Mouse (Mus musculus) spleen, adult 18-20 months (tissue): ENCODE results near the gene Fev.

Source experiments
- DNase-seq, 2 experiments: peaks; one replicate each; pipeline ENCODE4 v3.0.0; 2022; ENCODE audit warnings: mixed read lengths in 2 of 2

Gene Fev

DNA sequence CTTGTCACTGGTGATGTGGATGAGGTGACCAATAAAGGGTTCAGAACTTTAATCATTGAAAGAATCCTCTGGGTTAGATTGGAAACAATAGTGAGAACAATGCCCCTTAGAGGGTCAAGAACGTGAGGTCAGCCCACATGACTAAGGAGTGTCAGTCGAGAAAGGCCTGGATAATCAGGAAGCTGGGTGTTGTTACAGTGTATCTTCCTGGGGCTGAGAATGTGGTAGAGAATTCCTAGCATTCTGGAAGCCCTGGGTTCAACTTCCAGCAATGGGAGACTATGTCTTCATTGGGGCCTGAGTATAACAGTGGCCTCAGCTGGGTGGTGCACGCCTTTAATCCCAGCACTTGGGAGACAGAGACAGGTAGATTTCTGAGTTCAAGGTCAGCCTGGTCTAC lies 8.0 kb downstream of the Fev start:
- no peak for DNase-seq

DNA sequence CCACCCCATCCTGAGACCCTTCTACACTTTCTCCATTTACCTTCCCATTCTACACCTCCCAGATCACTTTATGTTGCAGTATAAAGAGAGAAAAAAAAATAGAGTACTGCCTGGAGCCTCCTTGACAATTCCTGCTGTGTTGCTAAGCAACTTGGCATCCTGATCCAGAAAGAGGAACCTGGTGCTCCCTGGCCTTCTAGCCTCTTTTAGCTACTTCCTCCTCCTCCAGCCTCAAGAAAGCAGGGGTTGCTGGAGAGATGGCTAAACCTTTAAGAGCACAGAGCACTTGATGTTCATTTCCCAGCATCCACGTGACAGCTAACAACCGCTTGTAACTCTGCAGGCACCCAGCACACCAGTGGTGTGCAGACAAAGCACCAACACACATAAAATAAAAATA lies 13.0 kb downstream of the Fev start:
- no peak for DNase-seq

DNA sequence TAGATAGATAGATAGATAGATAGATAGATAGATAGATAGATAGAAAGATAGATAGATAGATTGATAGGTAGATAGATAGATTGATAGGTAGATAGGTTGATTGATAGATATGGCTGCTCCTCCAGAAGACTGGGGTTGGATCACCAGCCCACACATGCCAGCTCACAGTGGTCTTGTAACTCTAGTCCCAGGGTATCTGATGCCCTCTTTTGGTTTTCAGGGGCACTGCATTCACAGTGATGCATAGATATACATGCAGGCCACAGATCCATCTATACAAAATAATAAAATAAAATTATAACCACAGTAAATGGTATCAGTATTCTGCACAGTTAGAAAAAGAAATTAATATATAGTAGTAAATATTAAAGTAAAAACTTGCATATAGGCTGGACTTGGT lies 23.4 kb downstream of the Fev start:
- no peak for DNase-seq

DNA sequence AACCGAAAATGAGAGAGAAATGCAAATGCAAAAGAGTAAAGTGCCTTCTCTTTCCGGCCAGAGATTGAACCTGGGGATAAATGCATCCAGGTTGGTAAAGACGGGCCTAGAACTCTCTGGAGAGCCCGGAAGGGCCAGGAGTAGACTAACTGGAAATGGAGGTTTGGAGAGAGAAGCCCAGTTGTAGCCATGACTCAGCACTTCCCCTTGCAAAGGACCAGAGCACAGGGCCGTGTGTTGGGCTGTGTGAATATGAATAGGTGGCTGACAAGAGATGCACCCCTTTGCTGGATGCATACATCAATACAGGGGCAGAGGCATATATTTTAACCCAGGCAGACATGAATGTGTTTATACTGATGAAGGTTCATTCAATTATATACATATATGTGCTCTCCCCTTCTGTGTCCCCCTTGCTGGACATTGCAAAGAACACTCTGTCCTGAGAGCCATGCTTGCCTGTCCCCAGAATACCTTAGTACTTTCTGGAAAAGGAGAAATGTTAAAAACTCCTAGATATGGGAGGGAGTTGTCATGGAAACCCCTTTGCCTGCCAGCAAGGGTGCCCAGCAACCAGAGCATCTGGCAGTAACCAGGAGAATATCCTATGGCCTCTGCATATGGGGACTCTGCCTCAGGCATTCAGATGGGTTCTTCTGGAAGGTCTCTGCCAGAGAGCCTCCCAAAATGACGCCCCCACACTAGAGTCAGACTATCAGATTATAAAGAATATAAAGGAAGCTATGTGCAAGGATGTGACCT lies 25.8 kb downstream of the Fev start:
- no peak for DNase-seq

DNA sequence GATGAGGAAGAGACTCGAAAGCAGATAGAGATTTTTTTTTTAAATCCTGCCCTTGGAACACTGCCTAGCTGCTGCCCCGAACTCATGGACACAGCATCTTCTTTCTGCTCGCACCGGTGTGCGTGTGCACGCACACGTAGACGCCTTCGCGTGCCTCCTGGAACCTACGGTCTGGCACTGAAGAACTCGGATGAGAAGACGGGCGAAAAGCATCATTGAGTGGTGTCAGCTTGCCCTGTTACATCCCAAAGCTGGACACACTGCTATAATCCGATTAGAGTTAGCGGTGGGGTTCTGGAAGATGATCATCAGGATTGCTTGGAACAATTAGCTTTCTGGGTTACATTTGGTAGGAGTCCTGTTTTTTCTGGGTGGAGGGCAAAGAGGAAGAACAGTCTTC lies 26.4 kb downstream of the Fev start:
- no peak for DNase-seq

DNA sequence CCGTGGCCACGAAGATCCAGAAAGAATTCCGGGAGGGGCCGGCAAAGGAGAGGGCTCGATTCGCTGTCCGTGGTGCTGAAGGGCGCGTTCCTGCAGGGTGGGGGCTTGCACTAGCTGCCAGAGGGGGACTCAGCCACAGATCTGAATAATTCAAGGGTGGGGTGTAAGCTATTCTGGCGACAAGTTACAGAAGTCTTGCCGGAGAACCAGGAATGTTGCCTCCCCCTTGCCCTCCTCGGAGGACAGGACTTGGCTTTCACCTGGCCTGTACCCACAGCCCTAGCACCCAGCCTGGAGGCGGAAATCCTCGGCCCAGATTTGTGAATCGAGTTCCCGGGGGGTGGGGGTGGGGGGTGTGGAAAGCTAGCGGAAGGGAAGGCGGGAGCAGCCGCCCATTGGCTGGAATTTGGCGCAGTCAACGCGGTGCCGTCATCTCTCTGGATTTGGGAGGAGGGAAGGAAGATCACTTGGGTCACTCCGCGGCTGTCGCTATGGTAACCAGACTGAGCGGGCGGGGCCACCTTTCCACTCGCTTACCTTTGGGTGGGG lies 27.0 kb downstream of the Fev start:
- peak in 1 of 2 experiments; percentile 19 for DNase-seq

DNA sequence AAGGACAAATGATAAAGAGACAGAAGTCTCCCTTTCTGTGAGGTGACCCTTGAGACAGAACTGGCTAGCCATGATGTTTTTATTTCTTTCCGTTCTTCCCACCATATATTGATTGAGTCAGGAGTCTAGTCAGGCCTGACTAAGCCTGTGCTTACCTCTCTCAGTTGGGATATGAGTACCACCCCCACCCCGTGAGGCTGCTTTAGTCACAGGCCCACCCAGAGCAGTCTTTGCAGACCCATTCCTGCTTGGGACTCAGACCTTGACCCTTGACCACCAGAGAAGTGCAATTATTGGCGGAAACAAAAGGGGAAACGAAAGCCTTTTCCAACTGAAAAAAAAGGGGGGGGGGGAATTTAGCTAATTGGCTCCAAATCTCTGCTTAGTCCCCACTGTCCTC lies 27.5 kb downstream of the Fev start:
- no peak for DNase-seq

DNA sequence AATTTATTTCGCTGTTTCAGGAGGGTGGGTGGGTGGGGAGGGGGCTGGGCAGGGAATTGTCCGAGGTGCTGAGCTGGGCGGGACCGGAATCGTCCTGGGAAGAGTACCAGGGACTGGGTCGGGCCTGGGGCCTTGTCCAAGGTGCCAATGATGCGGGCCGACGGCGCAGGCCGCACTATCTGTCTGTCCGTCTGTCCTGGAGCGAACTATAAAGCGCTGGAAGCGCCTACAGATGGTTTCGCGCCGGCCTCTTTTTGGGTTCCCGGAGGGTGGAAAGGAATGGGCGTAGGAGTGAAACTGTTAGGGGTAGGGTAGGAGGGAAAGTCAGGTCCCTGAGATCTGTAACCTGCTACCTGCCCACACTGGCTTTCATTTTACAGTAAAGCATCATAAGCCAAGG lies 28.0 kb downstream of the Fev start:
- DNase-seq, result no peak

DNA sequence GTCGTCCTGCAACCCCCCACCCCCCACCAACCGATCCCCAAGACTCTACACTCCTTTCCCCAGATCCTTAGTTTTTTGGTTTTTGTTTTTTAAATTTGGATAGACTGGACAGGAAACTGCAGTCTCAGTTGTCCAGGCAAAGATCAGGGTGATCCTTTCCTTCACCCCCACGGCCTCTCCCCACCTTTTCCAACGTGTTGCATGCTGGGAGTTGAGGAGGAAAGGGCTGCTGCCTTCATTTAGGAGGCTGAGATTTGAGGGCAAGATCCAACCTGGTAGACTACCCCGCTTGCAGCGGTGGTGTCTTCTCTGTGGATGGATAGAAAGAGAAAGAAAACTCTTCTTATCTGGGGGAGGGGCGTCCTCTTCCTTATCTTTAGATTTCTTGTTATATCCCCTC lies 28.4 kb downstream of the Fev start:
- DNase-seq, result no peak

DNA sequence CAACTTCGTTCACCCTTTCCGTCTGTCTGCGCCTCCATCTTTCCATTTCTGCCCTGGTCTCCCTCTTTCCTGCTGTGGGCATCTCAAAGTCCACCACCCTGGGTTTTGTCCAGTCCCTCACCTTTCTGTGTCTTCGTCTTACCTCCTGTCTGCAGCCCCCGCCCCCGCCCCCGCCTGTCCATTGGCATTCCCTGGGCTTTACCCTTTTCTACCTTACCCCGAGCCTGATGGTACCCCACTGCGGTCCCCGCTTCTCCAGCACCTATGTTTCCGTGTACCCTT lies 28.8 kb downstream of the Fev start:
- no peak for DNase-seq

DNA sequence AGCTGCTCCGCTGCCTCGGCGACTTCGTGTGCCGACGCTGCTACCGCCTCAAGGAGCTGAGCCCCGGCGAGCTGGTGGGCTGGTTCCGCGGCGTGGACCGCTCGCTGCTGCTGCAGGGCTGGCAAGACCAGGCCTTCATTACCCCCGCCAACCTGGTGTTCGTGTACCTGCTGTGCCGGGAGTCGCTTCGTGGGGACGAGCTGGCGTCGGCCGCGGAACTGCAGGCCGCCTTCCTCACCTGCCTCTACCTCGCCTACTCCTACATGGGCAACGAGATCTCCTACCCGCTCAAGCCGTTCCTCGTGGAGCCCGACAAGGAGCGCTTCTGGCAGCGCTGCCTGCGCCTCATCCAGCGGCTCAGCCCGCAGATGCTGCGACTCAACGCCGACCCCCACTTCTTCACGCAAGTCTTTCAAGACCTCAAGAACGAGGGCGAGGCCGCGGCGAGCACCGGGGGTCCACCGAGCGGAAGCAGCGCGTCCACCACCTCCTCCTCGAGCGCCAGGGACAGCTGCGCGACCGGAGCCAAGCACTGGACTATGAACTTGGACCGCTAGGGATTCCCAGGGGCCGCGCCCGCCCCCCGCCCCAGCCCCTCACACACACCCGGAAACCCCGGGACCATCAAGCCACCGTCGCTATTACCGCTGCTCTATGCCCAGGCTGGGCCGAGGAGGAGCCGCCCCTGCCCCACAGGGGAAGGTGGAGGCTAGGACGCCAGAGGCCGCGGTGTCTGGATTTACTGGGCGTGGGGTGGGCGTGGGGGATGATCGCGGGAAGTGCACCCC lies 29.4 kb downstream of the Fev start:
- peak in 1 of 2 experiments; percentile 8 for DNase-seq

DNA sequence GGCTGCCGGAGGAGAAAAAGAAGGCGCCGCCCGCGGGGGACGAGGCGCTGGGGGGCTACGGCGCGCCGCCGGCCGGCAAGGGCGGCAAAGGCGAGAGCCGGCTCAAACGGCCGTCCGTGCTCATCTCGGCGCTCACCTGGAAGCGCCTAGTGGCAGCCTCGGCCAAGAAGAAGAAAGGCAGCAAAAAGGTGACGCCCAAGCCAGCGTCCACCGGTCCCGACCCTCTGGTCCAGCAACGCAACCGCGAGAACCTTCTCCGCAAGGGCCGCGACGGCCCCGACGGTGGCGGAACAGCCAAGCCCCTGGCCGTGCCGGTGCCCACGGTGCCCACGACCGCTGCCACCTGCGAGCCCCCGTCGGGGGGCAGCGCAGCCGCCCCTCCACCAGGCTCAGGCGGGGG lies 30.1 kb downstream of the Fev start:
- DNase-seq, result no peak

DNA sequence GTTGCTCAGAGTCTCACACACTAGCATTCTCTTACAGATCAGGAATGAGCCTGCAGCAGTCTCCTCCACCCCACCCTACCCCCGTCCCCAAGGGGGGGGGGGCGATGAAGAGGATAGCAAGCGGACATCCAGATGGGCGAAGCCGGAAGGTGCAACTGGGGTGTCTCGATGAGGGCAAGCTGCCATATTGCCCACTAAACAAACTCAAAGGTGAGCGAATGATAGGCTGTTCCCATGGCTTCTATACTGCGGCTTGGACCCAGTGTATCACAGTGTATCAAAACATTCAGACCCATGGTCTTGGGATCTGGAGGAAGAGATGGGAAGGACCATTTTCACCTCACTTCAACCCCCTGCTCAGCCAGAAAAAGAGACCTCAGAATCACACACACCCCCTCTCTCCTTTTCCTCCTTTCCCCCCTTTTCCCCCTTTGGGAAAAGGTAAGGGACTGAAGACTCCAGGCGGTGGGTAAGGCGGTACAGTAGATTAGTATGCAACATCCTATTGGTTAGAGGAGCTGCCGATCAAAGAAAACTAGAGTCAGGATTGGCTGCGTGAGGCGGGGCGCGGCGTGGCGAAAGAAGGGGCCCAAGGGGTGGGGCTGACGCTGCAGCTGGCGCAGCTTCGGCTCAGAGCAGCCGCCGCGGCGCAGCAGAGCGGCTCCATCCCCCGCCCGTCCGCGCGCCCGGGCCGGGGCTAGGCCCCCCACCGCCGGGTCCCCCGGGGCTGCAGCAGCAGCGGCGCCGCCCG lies 30.7 kb downstream of the Fev start, which contains the start of gene Cdk5r2:
Gene Cdk5r2 (plus strand): TSS at position 629 of the 751 bp plus-strand sequence.
- peak; percentile 60 to 69 for DNase-seq

DNA sequence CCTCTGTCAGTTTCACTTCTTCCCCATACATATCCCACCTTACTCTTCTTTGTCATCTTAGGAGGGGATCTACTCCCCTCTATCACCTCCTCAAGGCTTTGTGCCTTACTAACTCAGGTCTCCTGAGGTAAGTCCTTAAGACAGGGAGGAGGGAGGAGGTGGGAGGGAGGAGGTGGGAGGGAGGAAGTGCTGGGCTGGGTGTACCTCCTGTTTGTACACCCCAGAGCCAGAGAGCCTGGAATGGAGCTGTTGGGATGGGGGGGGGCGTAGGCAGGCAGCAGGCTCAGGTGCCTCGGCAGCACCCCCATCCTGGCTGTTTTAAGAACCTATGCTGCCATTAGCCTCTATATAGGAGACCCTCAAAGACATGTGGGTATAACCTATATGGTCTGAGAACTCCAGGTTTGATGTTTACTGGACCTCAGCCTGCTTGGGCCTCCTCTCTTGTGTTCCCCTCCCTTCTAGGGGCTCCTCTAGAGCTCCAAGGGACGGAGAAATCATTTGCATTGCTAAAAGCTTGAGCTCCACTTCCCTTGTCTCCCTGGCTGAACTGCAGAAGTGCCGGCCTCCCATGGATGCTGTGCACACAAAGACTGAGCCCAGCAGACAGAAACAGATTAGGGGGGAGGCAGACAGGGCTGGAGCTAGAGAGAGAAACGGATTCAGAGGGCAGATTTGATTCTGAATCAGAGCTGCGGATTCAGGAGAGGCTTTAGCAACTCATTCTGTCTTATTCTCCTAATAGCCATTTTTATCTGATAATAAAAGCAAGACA lies 34.0 kb downstream of the Fev start:
- DNase-seq, result no peak

DNA sequence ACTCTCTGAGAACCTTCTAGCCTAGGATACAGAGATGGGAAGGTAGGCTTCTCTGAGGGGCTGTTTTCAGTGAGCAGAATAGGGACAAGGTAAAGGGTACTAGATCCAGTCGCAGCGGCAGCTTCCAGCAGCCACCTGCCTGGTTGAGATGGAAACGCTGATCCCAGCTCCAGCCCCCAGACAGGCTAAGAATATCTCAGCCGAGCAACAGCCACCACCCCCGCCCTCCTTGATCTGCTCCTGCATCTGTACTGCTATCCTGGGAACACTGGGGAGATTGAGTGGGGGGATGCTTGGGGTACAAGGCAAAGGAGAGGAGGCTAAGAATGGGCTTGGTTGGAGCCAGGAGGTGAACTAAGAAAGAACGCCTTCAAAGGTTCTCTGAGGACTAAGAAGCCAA lies 35.0 kb downstream of the Fev start:
- no peak for DNase-seq

DNA sequence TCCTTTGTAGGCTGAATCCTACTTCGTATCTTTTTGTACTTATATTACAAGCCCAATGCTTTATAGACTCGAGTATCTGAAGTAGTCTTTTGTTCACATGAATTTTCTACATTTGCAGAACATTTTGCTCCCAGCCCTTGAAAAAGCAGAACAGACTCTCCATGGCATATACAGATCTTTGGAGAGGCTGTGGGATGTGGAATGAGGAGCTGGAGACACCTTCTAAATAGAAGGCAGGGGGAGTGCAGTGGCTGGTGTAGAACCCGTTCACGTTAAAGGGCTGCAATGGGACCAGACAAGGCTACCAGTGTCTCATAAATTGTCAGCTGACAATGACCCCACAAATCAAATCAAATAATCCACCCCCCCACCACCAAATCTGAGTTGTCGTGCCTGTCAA lies 36.3 kb downstream of the Fev start:
- DNase-seq, result no peak

DNA sequence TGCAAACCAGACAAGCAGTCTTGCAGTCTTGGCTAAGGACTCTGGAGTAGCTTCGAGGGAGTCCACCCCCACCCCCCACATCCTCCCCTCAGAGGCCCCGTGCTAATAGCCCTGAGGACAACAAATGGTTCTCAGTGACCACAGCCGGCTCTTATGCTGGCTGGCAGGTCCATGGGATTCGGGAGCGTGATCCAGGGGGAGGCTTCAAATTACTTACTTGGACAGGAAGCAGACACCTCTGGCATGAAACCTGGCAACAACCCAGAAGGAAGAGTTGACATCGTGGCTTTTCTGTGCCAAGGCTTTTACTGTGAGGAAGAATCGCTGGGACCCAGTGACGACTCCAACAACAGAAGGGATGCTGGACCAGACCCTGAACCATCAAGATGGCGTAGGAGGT lies 38.9 kb downstream of the Fev start:
- DNase-seq, result no peak

DNA sequence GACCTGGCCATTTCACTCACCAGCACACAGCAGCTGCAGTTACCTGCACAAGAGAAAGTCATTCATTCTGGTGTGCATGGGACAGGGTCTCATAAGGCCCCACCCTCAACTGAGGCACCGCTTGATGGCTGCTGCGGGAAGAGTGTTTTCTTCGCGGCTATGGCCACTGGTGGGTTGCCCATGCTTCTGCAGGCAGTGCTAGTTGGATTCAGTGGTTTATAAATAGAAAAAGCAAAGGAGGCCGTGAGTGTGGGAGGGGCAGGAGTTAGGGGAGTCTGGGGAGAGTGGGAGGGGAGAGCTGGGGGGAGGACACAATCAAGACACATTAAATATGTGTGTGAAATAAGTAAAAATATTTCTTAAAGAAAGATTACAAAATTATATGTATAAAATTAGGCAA lies 42.1 kb downstream of the Fev start:
- no peak for DNase-seq

DNA sequence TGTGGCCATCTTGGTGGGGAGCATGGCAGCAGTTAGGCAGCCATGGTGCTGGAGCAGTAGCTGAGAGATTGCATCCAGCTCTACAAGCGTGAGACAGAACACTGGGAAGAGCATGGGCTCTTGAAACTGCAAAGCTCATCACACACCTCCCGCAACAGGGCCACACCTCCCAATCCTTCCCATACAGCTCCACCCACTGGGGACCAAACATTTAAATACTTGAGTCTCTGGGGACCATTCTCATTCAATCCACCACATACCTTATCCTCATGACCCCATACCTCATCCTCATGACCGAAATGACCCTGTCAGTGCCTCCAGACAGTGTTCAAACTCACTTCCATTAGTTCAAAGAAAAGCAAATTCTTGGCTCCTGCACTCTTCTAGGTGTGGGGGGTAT lies 52.0 kb downstream of the Fev start:
- DNase-seq, result no peak
